Mouse (Mus musculus) lung, embryonic 14.5 days (tissue): ENCODE data around the gene Tnfrsf11a. TPM values are rescaled to one million over a fixed set of nuclear protein-coding genes. Genes with fewer than 3 reads are reported as not detected.
"Not testable (repeated sequence)": the region's sequence is repeated elsewhere in the genome, so short reads cannot be mapped to it uniquely, and the experiment has no call there.

Experiments used
- ATAC-seq: fragments of 200-750 bp; cut with Nextera tagmentation; 2 replicates; pipeline ENCODE4 v1.8.0; 2017; ENCODE audit warnings: mild to moderate bottlenecking, moderate TSS enrichment, moderate library complexity; ENCODE audit not compliant: insufficient read depth
- DNase-seq: peaks from one replicate; pipeline ENCODE4 v3.0.0-alpha.2; 2015
- H3K27ac ChIP-seq: fragments of 300-500 bp; sonication (generic); 2 replicates; pipeline ENCODE4 v1.5.1; 2014; ENCODE audit warnings: low read depth, mild to moderate bottlenecking, moderate library complexity
- H3K27me3 ChIP-seq: fragments of 300-500 bp; sonication (generic); 2 replicates; pipeline ENCODE4 v1.6.1; 2014; ENCODE audit warnings: low read length, control low read depth; ENCODE audit not compliant: insufficient read depth
- H3K36me3 ChIP-seq: fragments of 300-500 bp; sonication (generic); 2 replicates; pipeline ENCODE4 v1.6.1; 2014; ENCODE audit warnings: control low read depth; ENCODE audit not compliant: insufficient read depth
- H3K4me1 ChIP-seq: fragments of 300-500 bp; sonication (generic); 2 replicates; pipeline ENCODE4 v1.6.1; 2014; ENCODE audit warnings: antibody characterized with exemption, control low read depth; ENCODE audit not compliant: insufficient read depth
- H3K4me2 ChIP-seq: fragments of 300-500 bp; sonication (generic); 2 replicates; pipeline ENCODE4 v1.6.1; 2014; ENCODE audit warnings: mild to moderate bottlenecking
- H3K4me3 ChIP-seq: fragments of 300-500 bp; sonication (generic); 2 replicates; pipeline ENCODE4 v1.5.1; 2014; ENCODE audit warnings: low read depth, low read length
- H3K9ac ChIP-seq: fragments of 300-500 bp; sonication (generic); 2 replicates; pipeline ENCODE4 v1.6.1; 2014
- H3K9me3 ChIP-seq: fragments of 300-500 bp; sonication (generic); 2 replicates; pipeline ENCODE4 v1.6.1; 2016; ENCODE audit warnings: low read depth, low read length, control low read depth
- CTCF ChIP-seq: IDR thresholded peaks from 2 replicates; pipeline ENCODE4 v1.5.1; 2016; ENCODE audit warnings: antibody characterized with exemption, low read depth
- WGBS: fragments of 180-500 bp; shearing (Covaris S2); extraction: QIAGEN DNeasy Blood & Tissue Kit; methylation state at CpG from one replicate; pipeline ENCODE4 v1.1.7; 2014; 5-methylcytosine and 5-hydroxymethylcytosine counted together
- polyA plus RNA-seq: library from polyadenylated mRNA; unstranded; fragments of >200 nt; fragmentation: Nextera tagmentation; extraction: Ambion mirVana; gene quantifications from 2 replicates; pipeline ENCODE4 v1.2.1, GENCODE M21; 2014

Gene Tnfrsf11a
- polyA plus RNA-seq, 1 experiment from 2014 or later, result 2.1 TPM

DNA sequence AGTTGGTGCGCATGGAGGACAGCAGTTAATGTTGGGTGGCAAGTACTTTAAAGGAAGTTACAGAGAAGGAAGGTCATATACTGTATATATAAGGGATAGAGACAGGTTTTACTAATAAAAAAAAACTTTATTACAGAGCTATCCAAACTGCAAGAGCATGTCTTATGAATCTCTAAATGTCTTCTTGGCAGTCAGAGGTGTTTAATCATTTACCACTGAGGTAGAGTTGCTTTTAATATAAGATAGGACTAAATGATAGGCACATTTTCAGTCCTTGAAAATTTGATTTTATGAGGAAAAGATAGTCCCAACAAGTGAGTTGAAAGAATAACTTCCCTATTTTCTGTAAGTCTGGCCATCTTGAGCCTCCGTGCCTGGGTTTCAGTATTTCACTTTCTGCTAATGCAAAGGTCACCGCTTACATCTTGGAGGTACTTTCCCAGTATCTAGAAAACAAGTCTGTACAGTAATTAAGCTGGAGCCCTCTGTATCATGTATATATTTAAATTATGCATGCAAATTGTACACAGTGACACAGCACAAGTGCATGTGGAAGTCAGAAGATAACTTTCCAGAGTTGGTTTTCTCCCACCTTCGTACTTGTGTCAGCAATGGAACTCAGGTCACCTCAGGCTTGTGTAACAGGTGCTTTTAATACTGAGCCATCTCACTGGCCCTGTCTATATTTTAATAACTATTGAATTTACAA is 32.3 kb upstream of the Tnfrsf11a start:
- no peak for ATAC-seq
- whole genome bisulfite sequencing, result 90% methylated on average over 4 of the region's 4 CpGs
- H3K36me3 ChIP-seq, result peaks cover 60% of the 10 kb centered on the region

DNA sequence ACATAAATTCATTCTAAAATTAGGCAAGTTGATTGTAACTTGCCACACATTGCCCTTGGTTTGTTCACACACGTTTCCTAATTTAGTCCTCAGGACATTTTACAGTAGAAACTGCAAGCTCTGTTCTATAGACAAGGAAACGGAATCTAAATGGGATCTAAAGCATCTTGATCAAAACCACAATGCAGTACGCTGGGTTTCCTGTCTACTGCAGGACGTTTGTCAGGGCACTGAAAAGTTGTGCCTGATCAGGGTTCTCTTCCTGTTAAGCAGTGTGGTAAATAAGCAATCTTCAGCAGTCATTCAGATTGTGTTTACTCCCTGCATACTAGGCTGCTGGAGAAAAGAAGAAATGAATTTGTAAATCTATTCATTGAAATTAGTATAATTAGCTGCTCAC is 28.3 kb upstream of the Tnfrsf11a start:
- no peaks in the 10 kb centered on the region for H3K4me1 ChIP-seq
- no peak overlapping the region for H3K9ac ChIP-seq
- no peak overlapping the region for H3K4me3 ChIP-seq
- no peaks in the 10 kb centered on the region for H3K9me3 ChIP-seq
- TF ChIP-seq CTCF, result no peak
- H3K4me2 ChIP-seq, result no peak overlapping the region
- 76% methylated on average over 4 of the region's 4 CpGs for WGBS
- DNase-seq, result no peak
- ATAC-seq, result no peak
- H3K27ac ChIP-seq, result no peak overlapping the region
- H3K36me3 ChIP-seq, result peaks cover 43% of the 10 kb centered on the region; the same call in 1 of the 2 replicates
- no peaks in the 10 kb centered on the region for H3K27me3 ChIP-seq

More for the DNA sequence above, 32.3 kb upstream of the Tnfrsf11a start:
- no peak for DNase-seq
- H3K9me3 ChIP-seq, result no peaks in the 10 kb centered on the region
- H3K4me3 ChIP-seq, result no peak overlapping the region
- no peaks in the 10 kb centered on the region for H3K27me3 ChIP-seq
- no peak overlapping the region for H3K9ac ChIP-seq
- no peak overlapping the region for H3K4me2 ChIP-seq
- H3K4me1 ChIP-seq, result no peaks in the 10 kb centered on the region
- TF ChIP-seq CTCF, result no peak
- H3K27ac ChIP-seq, result no peak overlapping the region

DNA sequence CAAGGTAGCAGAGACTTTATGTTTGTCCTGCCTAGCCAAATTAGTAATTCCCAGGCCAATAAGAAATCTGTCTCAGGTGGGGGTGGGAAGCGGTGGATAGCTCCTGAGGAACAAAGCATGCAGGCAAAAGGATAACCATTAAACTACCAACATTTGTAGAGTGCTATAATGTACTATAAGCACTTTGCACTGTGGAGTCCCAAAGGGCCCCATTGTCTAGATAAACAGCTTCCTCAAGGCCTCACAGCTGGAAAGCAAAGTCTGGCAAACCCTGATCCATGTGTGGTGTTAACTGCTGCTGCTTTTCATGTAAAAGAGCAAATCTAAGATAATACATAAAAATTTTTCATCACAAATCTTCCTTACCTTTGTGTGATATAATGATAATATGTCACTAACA is 27.6 kb upstream of the Tnfrsf11a start:
- no peaks in the 10 kb centered on the region for H3K4me1 ChIP-seq
- no peak overlapping the region for H3K27ac ChIP-seq
- WGBS, result 97% methylated on average over 1 of the region's 1 CpGs
- no peak for TF ChIP-seq CTCF
- H3K4me2 ChIP-seq, result no peak overlapping the region
- H3K27me3 ChIP-seq, result no peaks in the 10 kb centered on the region
- ATAC-seq, result no peak
- DNase-seq, result no peak
- H3K9ac ChIP-seq, result no peak overlapping the region
- H3K4me3 ChIP-seq, result no peak overlapping the region
- no peaks in the 10 kb centered on the region for H3K9me3 ChIP-seq
- H3K36me3 ChIP-seq, result peaks cover 38% of the 10 kb centered on the region; the same call in 1 of the 2 replicates

DNA sequence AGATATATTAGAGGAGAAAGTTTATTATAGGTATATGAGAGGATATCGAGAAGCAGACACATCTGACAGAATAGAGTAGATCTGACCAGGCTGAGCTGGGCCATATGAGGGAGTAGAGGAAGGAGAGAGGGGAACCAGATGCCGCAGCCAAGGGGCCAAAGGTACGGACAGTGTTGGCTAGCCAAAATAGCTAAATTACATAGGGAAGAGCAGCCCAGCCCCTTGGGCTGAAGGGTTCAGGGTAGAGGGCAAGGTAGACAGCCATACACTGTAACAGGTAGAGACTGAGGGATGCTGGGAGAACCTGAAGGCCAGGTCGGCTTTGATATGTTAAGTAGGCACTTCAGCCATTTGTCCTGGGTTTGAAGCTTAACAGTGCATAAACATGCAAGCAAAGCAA is 21.7 kb upstream of the Tnfrsf11a start:
- Histone ChIP-seq H3K4me1 (no peaks in the 10 kb centered on the region), H3K36me3 (peaks cover 2% of the 10 kb centered on the region; the same call in 1 of the 2 replicates), H3K27me3 (no peaks in the 10 kb centered on the region), H3K4me2 (no peak overlapping the region), H3K9ac (no peak overlapping the region), H3K27ac (no peak overlapping the region), H3K4me3 (no peak overlapping the region), H3K9me3 (no peaks in the 10 kb centered on the region; the same call in 1 of the 2 replicates)
- DNase-seq (no peak), ATAC-seq (no peak)
- no peak for TF ChIP-seq CTCF
- WGBS, result 90% methylated on average over 4 of the region's 4 CpGs

DNA sequence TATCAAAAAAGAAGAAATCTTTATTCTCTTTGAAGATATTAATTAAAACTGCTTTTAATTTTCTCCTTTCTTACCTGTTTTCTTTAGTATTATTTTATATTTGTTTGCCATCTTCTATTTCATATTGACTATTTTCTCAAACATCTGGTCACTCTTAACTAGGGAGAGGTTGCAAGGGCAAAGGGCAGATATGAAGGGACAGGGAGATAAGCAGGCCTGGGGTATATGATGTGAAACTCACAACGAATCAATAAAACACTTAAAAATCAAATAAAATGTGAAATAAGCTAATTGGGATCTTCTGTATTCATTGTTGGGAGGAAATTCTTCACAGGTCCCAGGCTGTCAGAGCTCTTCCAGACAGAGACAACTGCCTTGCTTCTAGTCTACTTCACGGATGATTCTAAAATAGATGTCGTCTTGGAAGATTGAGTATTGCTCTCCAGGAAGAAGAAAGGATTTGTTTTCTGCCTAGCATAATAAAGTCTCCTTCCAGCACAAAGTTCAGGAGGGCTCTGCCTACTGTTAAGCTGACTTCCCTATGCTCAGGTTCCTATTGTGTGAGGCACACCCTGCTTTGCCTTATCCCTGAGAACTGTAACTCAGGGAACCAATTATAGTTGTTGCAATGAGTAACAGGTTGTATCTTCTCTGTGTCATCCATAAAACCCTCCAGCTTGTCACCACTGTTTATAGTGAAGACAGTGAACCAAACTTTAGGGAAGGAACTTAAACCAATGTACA is 20.9 kb upstream of the Tnfrsf11a start:
- WGBS, result 75% methylated on average over 3 of the region's 3 CpGs
- H3K4me2 ChIP-seq, result no peak overlapping the region
- no peak overlapping the region for H3K9ac ChIP-seq
- no peaks in the 10 kb centered on the region for H3K36me3 ChIP-seq
- no peak overlapping the region for H3K4me3 ChIP-seq
- H3K9me3 ChIP-seq, result no peaks in the 10 kb centered on the region; the same call in 1 of the 2 replicates
- no peak overlapping the region for H3K27ac ChIP-seq
- no peak for TF ChIP-seq CTCF
- ATAC-seq, result no peak
- H3K27me3 ChIP-seq, result no peaks in the 10 kb centered on the region
- no peak for DNase-seq
- no peaks in the 10 kb centered on the region for H3K4me1 ChIP-seq

DNA sequence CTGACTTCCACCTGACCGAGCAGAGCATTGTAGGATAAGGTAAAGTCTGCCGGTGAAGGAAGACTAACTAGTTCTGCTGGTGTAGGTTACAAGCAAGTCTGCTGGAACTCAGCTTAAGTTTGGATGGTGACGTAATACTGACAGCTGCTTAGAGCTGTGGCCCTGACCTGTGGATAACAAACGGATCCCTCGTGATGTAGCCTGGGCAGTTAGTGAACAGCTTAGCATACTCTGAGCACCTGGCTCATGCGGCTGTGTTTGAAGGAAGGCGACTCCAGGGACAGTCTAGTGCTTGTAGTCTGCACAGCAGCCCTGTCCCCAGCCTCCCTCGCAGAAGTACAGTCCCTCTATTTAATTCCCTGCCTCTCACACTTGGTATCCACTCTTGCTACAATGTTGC is 14.9 kb upstream of the Tnfrsf11a start:
- 62% methylated on average over 8 of the region's 8 CpGs for WGBS
- DNase-seq (no peak), ATAC-seq (no peak)
- no peak overlapping the region for H3K9ac ChIP-seq
- no peak overlapping the region for H3K4me3 ChIP-seq
- no peaks in the 10 kb centered on the region; the same call in 1 of the 2 replicates for H3K9me3 ChIP-seq
- no peak for TF ChIP-seq CTCF
- no peaks in the 10 kb centered on the region for H3K36me3 ChIP-seq
- H3K4me1 ChIP-seq, result no peaks in the 10 kb centered on the region
- H3K27me3 ChIP-seq, result no peaks in the 10 kb centered on the region
- H3K27ac ChIP-seq, result no peak overlapping the region
- no peak overlapping the region for H3K4me2 ChIP-seq

DNA sequence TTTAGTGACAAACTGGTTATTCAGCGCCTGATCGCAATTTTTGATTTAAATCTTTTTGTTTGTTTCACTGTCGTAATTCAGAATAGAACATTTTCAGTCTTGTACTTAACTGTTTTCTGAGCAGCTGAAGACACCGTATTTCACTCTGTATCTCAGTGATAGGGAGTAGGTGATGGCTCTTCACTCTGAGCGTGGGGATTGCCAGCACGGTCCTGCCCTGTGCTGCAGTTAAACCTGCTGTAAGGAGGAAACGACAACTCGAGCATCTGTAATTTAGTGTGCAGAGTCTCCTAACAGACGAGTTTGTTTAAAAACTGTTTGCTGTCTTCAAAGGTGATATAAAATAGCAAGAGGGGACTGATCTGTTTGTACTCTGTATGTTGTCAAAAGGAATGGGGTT is 14.4 kb upstream of the Tnfrsf11a start:
- not testable (repeated sequence) for H3K4me2 ChIP-seq, H3K4me3 ChIP-seq, H3K4me1 ChIP-seq, H3K9ac ChIP-seq, ATAC-seq, H3K36me3 ChIP-seq, H3K27me3 ChIP-seq, H3K9me3 ChIP-seq, DNase-seq, H3K27ac ChIP-seq
- WGBS, result 70% methylated on average over 9 of the region's 9 CpGs
